Mouse (Mus musculus): ENCODE measurements around the gene Vapa.

DNA sequence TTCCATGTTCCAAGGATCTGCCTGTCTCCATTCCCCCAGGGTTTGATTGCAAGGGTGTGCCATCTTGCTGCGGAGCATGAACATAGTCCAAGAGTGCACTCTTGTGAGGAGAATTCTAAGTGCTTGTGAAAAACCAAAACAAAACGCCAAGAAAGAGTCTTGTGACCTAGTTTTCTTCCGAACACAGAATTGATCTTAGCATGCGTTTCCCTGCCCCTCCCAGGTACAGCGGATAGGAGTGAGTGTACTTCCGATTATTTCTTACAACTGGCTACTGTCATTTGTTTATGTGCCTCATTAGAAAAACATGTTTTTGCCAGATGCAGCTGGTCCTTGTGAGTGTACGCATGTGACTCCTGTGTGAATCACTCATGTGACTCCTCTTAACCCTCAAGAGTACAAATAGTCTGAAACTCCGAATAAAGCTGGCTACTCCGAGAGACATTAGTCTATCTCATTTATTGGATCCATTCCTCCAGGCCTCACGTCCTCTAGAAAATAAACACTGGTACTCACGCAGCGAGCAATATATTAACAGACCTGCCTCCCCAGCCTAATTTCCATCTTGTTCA is 60.8 kb downstream of the Vapa start:
- no peak for TF ChIP-seq CTCF (conservative IDR thresholded peaks at IDR 0.05 in 1 of 2, IDR thresholded peaks at IDR 0.05 in 1 of 2; ENCODE audit: low read depth in 2 of 2, low read length in 2 of 2)
- TF ChIP-seq POLR2A (IDR thresholded peaks at IDR 0.05; ENCODE audit: low read depth, low read length), result no peak

Data from CH12.LX (cell line).